Mouse (Mus musculus): ENCODE results near the gene Pla2g4b. TPM values are rescaled to one million over a fixed set of nuclear protein-coding genes. Genes with fewer than 3 reads are reported as not detected.
A peak's percentile ranks its signal among the peaks of the same experiment; 100 is the strongest.

The Pla2g4b gene
- total RNA-seq, 2 experiments from 2014 or later, result 1.3 to 1.4 TPM

GRCm38 (mm10) chr2:120064639-120065038 lies 31.4 kb downstream of the Pla2g4b start:
- no peak for DNase-seq

- no peak for DNase-seq
Measured at GRCm38 (mm10) chr2:120065243-120065642, 32.0 kb downstream of the Pla2g4b start.

- no peak for DNase-seq
Measured at GRCm38 (mm10) chr2:120066224-120066623, 33.0 kb downstream of the Pla2g4b start.

- peak; percentile 44 for DNase-seq
Measured at GRCm38 (mm10) chr2:120068555-120069465, 35.6 kb downstream of the Pla2g4b start.

- no peak for DNase-seq
Measured at GRCm38 (mm10) chr2:120069466-120069990, 36.3 kb downstream of the Pla2g4b start.

- no peak for DNase-seq
Measured at GRCm38 (mm10) chr2:120074096-120074495, 40.9 kb downstream of the Pla2g4b start.

- peak; percentile 34 for DNase-seq
Measured at GRCm38 (mm10) chr2:120076076-120076705, 43.0 kb downstream of the Pla2g4b start.

- DNase-seq, result no peak
Measured at GRCm38 (mm10) chr2:120082416-120082815, 49.2 kb downstream of the Pla2g4b start.

GRCm38 (mm10) chr2:120084593-120085361 lies 51.6 kb downstream of the Pla2g4b start:
- peak; percentile 50 for DNase-seq

- no peak for DNase-seq
Measured at GRCm38 (mm10) chr2:120086038-120086437, 52.8 kb downstream of the Pla2g4b start.

- no peak for DNase-seq
Measured at GRCm38 (mm10) chr2:120087391-120087790, 54.2 kb downstream of the Pla2g4b start.

GRCm38 (mm10) chr2:120087897-120088296 lies 54.7 kb downstream of the Pla2g4b start:
- no peak for DNase-seq

GRCm38 (mm10) chr2:120090979-120091378 lies 57.8 kb downstream of the Pla2g4b start:
- DNase-seq, result no peak

Small RNA genes within 50 kb of the gene (microRNA-seq; reads per million reads assigned to microRNA genes)
- 0 reads per million in 2 experiments for gene Mir7665 (ENCODE audit: borderline replicate concordance in 2 of 2)

Other genes starting within 250 kb of the Pla2g4b start
- 10 to 100 TPM; 14.4 to 16.4 TPM for gene Rpap1, start 245.9 kb upstream of the Pla2g4b start, total RNA-seq (2021)
- under 1 TPM; 0.61 to 0.67 TPM for gene Tyro3, start 235.7 kb upstream of the Pla2g4b start, total RNA-seq (2021)
- 10 to 100 TPM; 24.3 to 34.5 TPM for gene Mga, start 136.2 kb upstream of the Pla2g4b start, total RNA-seq (2021)
- gene Mapkbp1, start 60.7 kb upstream of the Pla2g4b start, total RNA-seq (2021), result 1 to 10 TPM; 6.0 to 6.7 TPM
- gene Jmjd7, start 5.9 kb upstream of the Pla2g4b start, total RNA-seq (2021), result 1 to 10 TPM; 2.5 to 3.7 TPM
- 1 to 10 TPM in 1 of 2 experiments, under 1 TPM in 1; 0.41 to 1.2 TPM for gene Gm28042, start 5.9 kb upstream of the Pla2g4b start, total RNA-seq (2021)
- gene Ehd4, start 121.2 kb downstream of the Pla2g4b start, total RNA-seq (2021), result 10 to 100 TPM; 36.0 to 56.6 TPM
- gene Pla2g4e, start 211.9 kb downstream of the Pla2g4b start, total RNA-seq (2021), result 10 to 100 TPM; 26.9 to 28.8 TPM

Data from gastrocnemius, postnatal 25 days (tissue).